Mouse (Mus musculus) adrenal gland, adult 8-10 months (tissue): ENCODE results near the gene Fmnl2. TPM values are rescaled to one million over a fixed set of nuclear protein-coding genes. Genes with fewer than 3 reads are reported as not detected.

ENCODE experiments used
- DNase-seq: peaks from one replicate; pipeline ENCODE4 v3.0.0; 2022
- total RNA-seq, 4 experiments: library from RNA; stranded (reverse); gene quantifications; 2 replicates each; pipeline ENCODE4 v1.2.4; 2022

Fmnl2 gene
- 10 to 100 TPM; 22.0 to 56.8 (median 34.7) TPM for total RNA-seq

- DNase-seq = peak; percentile 72
Measured at GRCm38 (mm10) chr2:52857611-52858528, at the start of gene Fmnl2. Gene Fmnl2 (plus strand): TSS chr2:52857860.

GRCm38 (mm10) chr2:52809988-52810387, 47.7 kb upstream of the Fmnl2 start:
- DNase-seq = no peak

- DNase-seq = no peak
Measured at GRCm38 (mm10) chr2:52811691-52812090, 46.0 kb upstream of the Fmnl2 start.

GRCm38 (mm10) chr2:52817341-52817740, 40.3 kb upstream of the Fmnl2 start:
- no peak for DNase-seq

- no peak for DNase-seq
Measured at GRCm38 (mm10) chr2:52818944-52819343, 38.7 kb upstream of the Fmnl2 start.

- no peak for DNase-seq
Measured at GRCm38 (mm10) chr2:52822214-52822613, 35.4 kb upstream of the Fmnl2 start.

- no peak for DNase-seq
Measured at GRCm38 (mm10) chr2:52828077-52828476, 29.6 kb upstream of the Fmnl2 start.

- no peak for DNase-seq
Measured at GRCm38 (mm10) chr2:52830513-52830912, 27.1 kb upstream of the Fmnl2 start.

GRCm38 (mm10) chr2:52831585-52831984, 26.1 kb upstream of the Fmnl2 start:
- no peak for DNase-seq

- DNase-seq = peak; percentile 49
Measured at GRCm38 (mm10) chr2:52835726-52836125, 21.9 kb upstream of the Fmnl2 start.

- DNase-seq = no peak
Measured at GRCm38 (mm10) chr2:52839074-52839473, 18.6 kb upstream of the Fmnl2 start.

- DNase-seq = no peak
Measured at GRCm38 (mm10) chr2:52839868-52840267, 17.8 kb upstream of the Fmnl2 start.

- DNase-seq = no peak
Measured at GRCm38 (mm10) chr2:52843861-52844260, 13.8 kb upstream of the Fmnl2 start.

- no peak for DNase-seq
Measured at GRCm38 (mm10) chr2:52844936-52845752, 12.5 kb upstream of the Fmnl2 start.

GRCm38 (mm10) chr2:52846506-52846905, 11.2 kb upstream of the Fmnl2 start:
- DNase-seq = no peak

- no peak for DNase-seq
Measured at GRCm38 (mm10) chr2:52849092-52849491, 8.6 kb upstream of the Fmnl2 start.

GRCm38 (mm10) chr2:52858529-52859465, 1.1 kb downstream of the Fmnl2 start:
- peak; percentile 40 for DNase-seq

GRCm38 (mm10) chr2:52859466-52859840, 1.8 kb downstream of the Fmnl2 start:
- DNase-seq = no peak

- DNase-seq = no peak
Measured at GRCm38 (mm10) chr2:52860111-52860775, 2.6 kb downstream of the Fmnl2 start.

GRCm38 (mm10) chr2:52862046-52862759, 4.5 kb downstream of the Fmnl2 start:
- DNase-seq = no peak

GRCm38 (mm10) chr2:52862760-52863124, 5.1 kb downstream of the Fmnl2 start:
- DNase-seq = no peak
